In the genomic region with DNA sequence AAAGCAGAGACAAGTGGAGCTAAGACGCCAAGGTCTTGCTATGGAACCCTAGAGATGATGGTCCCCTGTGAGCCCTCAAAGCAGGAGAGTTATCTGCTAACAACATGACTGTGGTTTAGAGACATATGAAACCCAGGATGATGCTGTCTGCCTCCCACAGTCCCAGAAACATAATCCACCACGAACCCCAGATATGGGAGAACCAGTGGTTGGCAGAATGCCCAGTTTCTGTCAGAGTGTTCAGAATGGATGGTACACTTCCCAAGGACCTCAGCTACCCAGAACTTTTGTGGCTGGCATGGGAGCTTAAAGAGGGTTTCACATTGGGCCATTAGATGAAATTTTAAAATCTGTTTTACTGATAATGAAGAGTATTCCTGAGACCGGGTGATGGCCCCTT, we compare ENCODE assay signal across 9 mouse cellular contexts. TPM values are rescaled to one million over a fixed set of nuclear protein-coding genes. Genes with fewer than 3 reads are reported as not detected.
DNase-seq lines count a peak whose midpoint lies in the region; ATAC-seq lines count a peak whose summit lies in the region.
"Had no signal": no experiment of that assay in that cellular context is flagged by ENCODE, and none has a peak within 500 bp of the region (broad histone marks: within the 10 kb centered on the region; RNA-seq: fewer than 3 reads in every experiment).

No protein-coding gene starts in this region.

- no peaks in the 10 kb centered on the region for H3K9me3 ChIP-seq in intestine, embryonic 16.5 days (ENCODE audit: control insufficient read depth, low read length)
- H3K9me3 ChIP-seq in intestine, embryonic 15.5 days, result no peaks in the 10 kb centered on the region
- no peaks in the 10 kb centered on the region for H3K9me3 ChIP-seq in hindbrain, embryonic 16.5 days (ENCODE audit: control insufficient read depth, low read length)
- H3K9me3 ChIP-seq: midbrain, embryonic 12.5 days had no signal

- no peak overlapping the region for H3K4me3 ChIP-seq in intestine, embryonic 16.5 days (ENCODE audit: low read length)
- H3K4me3 ChIP-seq in intestine, embryonic 15.5 days (replicated peaks), result no peak overlapping the region
- no peak overlapping the region for H3K4me3 ChIP-seq in hindbrain, embryonic 16.5 days (ENCODE audit: low read length)
- H3K4me3 ChIP-seq: midbrain, embryonic 12.5 days had no signal

- ATAC-seq in intestine, embryonic 16.5 days, result 0 out of 2 replicates have a peak, but pooled peaks have one; percentile 48
- ATAC-seq in intestine, embryonic 15.5 days, result no peak
- ATAC-seq in common myeloid progenitor, adult 5-6 weeks (replicated peaks; ENCODE audit: low read depth, poor library complexity, severe bottlenecking), result peak; percentile 36; the same call in 1 of the 2 replicates
- ATAC-seq in activated CD4-positive, CD25-positive, alpha-beta regulatory T cell, adult 4 months, result no peak
- ATAC-seq in hindbrain, embryonic 16.5 days, result no peak; the same call in 1 of the 2 replicates

- peaks cover 8% of the 10 kb centered on the region; the same call in 1 of the 2 replicates for H3K4me1 ChIP-seq in intestine, embryonic 16.5 days (ENCODE audit: control insufficient read depth, insufficient read depth, low read length)
- 0 out of 2 replicates have a peak, but pooled peaks cover 5% of the 10 kb centered on the region for H3K4me1 ChIP-seq in intestine, embryonic 15.5 days (replicated peaks)
- H3K4me1 ChIP-seq in hindbrain, embryonic 16.5 days (ENCODE audit: control insufficient read depth, insufficient read depth, low read depth, low read length), result no peaks in the 10 kb centered on the region

- DNase-seq in right cerebral cortex, adult 18-20 months, result peak; percentile 23
- DNase-seq in right cerebral cortex, postnatal 36 days (ENCODE audit: low spot score in 2 of 2), result no peak
- peak; percentile 59 for DNase-seq in lung, postnatal 36 days

- H3K27me3 ChIP-seq in intestine, embryonic 16.5 days (replicated peaks; ENCODE audit: control insufficient read depth, insufficient read depth, low read length), result no peaks in the 10 kb centered on the region
- H3K27me3 ChIP-seq in intestine, embryonic 15.5 days (replicated peaks), result no peaks in the 10 kb centered on the region
- no peaks in the 10 kb centered on the region for H3K27me3 ChIP-seq in hindbrain, embryonic 16.5 days (replicated peaks; ENCODE audit: control insufficient read depth, insufficient read depth, low read length)
- H3K27me3 ChIP-seq: midbrain, embryonic 12.5 days had no signal

- H3K9ac ChIP-seq in intestine, embryonic 16.5 days (ENCODE audit: low read depth, low read length), result no peak overlapping the region
- H3K9ac ChIP-seq in intestine, embryonic 15.5 days, result no peak overlapping the region
- H3K9ac ChIP-seq in hindbrain, embryonic 16.5 days (ENCODE audit: low read depth, low read length), result no peak overlapping the region
- H3K9ac ChIP-seq: midbrain, embryonic 12.5 days had no signal

- H3K27ac ChIP-seq in intestine, embryonic 16.5 days (ENCODE audit: low read length), result no peak overlapping the region
- H3K27ac ChIP-seq in intestine, embryonic 15.5 days, result no peak overlapping the region
- H3K27ac ChIP-seq in hindbrain, embryonic 16.5 days (ENCODE audit: low read depth, low read length), result no peak overlapping the region
- H3K27ac ChIP-seq: midbrain, embryonic 12.5 days had no signal

- 44% methylated on average over 3 of the region's 3 CpGs for WGBS in intestine, embryonic 16.5 days
- 41% methylated on average over 3 of the region's 3 CpGs for WGBS in intestine, embryonic 15.5 days
- 53% methylated on average over 3 of the region's 3 CpGs for WGBS in hindbrain, embryonic 16.5 days

- no peaks in the 10 kb centered on the region for H3K36me3 ChIP-seq in intestine, embryonic 16.5 days (ENCODE audit: control insufficient read depth, insufficient read depth, low read length)
- H3K36me3 ChIP-seq in intestine, embryonic 15.5 days, result no peaks in the 10 kb centered on the region
- no peaks in the 10 kb centered on the region for H3K36me3 ChIP-seq in hindbrain, embryonic 16.5 days (ENCODE audit: control insufficient read depth, insufficient read depth, low read length)
- H3K36me3 ChIP-seq: midbrain, embryonic 12.5 days had no signal

- no peak overlapping the region for H3K4me2 ChIP-seq in intestine, embryonic 16.5 days (ENCODE audit: low read depth, low read length)
- H3K4me2 ChIP-seq in intestine, embryonic 15.5 days (replicated peaks), result no peak overlapping the region
- no peak overlapping the region for H3K4me2 ChIP-seq in hindbrain, embryonic 16.5 days (ENCODE audit: low read length)
- H3K4me2 ChIP-seq: midbrain, embryonic 12.5 days had no signal

RNA-seq across cellular contexts. Expression of a gene that starts 57.1 kb away (rescaled TPM):
- polyA plus RNA-seq in intestine, embryonic 16.5 days (2015; fragmentation: Nextera tagmentation; extraction: Ambion mirVana), result 4.7 and 4.8 TPM in 2 replicates
- 4.6 and 4.9 TPM in 2 replicates for polyA plus RNA-seq in intestine, embryonic 15.5 days (2015; fragmentation: Nextera tagmentation; extraction: Ambion mirVana)
- 0.27 and 0.44 TPM in 2 replicates for total RNA-seq in common myeloid progenitor, adult 5-6 weeks (2017)
- under 1 TPM in 1 of 2 experiments, not detected in 1; 0.10 TPM for polyA plus RNA-seq in activated CD4-positive, CD25-positive, alpha-beta regulatory T cell, adult 4 months (2017; shearing (Covaris generic))
- 25.0 and 25.2 TPM in 2 replicates for polyA plus RNA-seq in hindbrain, embryonic 16.5 days (2015; fragmentation: Nextera tagmentation; extraction: Ambion mirVana)

Comparison
In these comparisons a context has a peak if more than half of its experiments do, and no peak if none do; other contexts are left out.
1. ATAC-seq: peak in intestine, embryonic 16.5 days (single experiment) and common myeloid progenitor, adult 5-6 weeks (single experiment); none in intestine, embryonic 15.5 days (single experiment), activated CD4-positive, CD25-positive, alpha-beta regulatory T cell, adult 4 months (single experiment) and hindbrain, embryonic 16.5 days (single experiment).
2. DNase-seq: peak in right cerebral cortex, adult 18-20 months (single experiment) and lung, postnatal 36 days (single experiment); none in right cerebral cortex, postnatal 36 days (0 of 2).